Mouse (Mus musculus): ENCODE data around the gene Fancg.

DNA sequence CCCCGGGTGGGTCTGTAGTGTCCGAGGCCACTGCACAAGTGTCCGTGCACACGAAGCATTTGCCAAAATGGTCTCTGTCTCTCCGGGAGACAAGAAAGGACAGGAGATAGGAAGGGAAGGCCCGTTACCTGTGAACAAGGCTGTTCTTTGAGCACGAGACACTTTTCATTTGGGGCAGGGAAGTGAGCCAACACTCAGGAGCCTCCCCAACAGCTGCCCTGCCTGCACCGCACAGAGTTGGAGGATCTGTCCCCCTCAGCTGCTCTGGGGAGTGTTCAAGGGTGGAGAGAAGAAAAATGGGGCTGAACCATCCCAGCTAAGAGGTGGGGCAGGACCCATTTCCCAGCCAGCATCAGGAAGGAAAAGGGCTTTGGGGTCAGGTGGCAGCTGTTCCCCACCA, 52.3 kb downstream of the Fancg start:
- TF ChIP-seq CTCF (IDR thresholded peaks at IDR 0.05; ENCODE audit: extremely low read depth, insufficient read depth, insufficient read length, insufficient replicate concordance) (no peak), POLR2A (IDR thresholded peaks at IDR 0.05; ENCODE audit: low read depth, low read length) (no peak)
